Mouse (Mus musculus) cerebellum, postnatal 4 days (tissue): Measurements from ENCODE around the gene Nxnl1.
A peak's percentile ranks its signal among the peaks of the same experiment; 100 is the strongest.

ENCODE experiments used
- DNase-seq, 2 experiments: peaks; one replicate each; pipeline ENCODE4 v3.0.0; 2022; ENCODE audit warnings: low spot score in 2 of 2, mixed read lengths in 1 of 2

Gene Nxnl1

DNA sequence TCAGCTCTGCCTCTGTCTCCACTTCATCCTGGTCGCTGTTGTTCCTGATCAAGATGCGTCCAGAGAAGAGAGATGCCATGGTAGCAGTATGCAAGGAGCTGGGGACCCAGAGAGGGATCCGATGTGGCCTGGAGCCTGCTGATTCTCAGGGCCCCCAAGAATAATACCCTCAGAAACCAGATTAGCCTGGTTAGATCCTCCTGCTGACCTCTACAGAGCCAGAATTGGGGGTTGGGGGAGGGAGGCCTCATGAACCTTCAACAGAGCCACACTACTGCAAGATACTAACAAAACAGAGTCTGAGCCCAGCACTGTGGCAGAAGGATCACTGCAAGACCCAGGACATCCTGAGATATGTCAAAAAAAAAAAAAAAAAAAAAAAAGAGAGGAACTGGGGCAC is at the start of gene Nxnl1:
Gene Nxnl1, minus strand, starts transcription at position 101 of the 400 bp plus-strand sequence.
- DNase-seq = no peak

DNA sequence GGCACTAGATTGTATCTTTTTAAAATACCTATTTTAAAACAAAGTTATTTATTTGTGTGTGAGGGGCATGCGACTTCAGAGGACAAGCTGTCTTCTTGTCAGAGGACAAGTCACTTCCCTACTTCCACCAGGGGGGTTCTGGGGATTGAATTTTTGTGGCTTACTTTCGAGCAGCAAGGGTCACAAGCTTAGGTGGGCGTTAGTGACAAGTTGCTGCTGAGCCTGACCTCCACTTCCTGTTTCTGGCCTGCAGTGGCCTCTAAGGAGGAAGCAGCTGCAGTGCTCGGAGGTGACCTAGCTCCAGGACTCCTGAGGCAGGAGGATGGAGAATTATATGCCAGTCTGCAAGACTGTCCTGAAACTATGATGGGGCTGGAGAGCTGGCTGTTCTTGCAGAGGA is 47.0 kb upstream of the Nxnl1 start:
- DNase-seq = no peak

DNA sequence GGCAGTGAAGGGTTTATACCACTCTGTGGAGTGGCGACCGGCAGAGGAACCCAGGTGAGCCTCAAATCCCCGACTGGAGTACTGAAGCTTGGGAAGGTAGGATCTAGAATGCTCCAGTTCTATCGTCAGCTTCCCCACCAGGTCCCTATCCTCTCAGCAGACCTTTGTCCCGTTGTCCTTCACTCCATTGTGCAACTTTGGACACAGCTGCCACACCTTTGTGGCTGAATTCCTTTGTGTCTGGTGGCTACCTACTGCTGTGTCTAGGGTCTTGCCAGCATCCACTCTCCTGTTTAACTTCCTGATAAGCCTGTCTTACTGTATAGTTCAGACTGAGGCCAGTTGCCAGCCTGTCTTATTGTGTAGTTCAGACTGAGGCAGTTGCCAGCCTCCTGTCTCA is 45.7 kb upstream of the Nxnl1 start:
- DNase-seq = no peak

DNA sequence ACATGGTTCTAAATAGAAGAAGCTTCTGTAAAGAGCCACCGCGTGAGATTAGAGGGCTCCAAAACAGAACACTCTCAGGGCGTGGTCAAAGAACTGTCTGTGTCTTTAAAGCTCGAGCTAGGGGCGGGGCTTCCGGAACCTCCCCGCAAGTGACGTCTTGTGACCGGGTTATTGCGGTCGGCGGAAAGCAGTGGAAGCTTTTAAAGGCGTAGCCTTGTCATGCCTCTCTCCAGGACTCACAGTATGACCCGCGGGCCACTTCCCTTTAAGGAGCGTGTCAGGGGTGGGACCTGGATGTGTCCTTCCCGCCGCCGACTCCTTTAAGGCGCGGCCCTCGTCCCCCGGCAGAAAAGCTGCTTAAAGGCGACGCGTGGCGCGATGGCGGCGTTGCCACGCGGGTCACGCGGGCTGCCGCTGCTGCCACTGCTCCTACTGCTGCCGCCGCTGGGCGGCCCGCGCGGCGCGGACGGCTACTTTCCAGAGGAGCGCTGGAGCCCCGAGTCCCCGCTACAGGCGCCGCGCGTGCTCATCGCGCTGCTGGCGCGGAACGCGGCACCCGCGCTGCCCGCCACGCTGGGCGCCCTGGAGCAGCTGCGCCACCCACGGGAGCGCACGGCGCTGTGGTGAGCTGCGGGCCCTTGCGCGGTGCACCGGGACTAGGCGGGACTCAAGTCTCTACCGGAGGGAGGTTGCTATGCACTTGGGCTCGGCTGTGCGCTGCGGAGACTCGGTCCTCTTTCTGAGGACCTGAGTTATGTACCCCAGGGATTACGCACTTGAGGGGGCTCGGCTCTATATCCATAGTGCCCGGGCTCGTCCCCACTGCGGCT is 44.6 kb upstream of the Nxnl1 start, which contains the start of gene Colgalt1:
Gene Colgalt1, plus strand, starts transcription at position 177 of the 830 bp plus-strand sequence.
- DNase-seq = peak; percentile 76 to 92

DNA sequence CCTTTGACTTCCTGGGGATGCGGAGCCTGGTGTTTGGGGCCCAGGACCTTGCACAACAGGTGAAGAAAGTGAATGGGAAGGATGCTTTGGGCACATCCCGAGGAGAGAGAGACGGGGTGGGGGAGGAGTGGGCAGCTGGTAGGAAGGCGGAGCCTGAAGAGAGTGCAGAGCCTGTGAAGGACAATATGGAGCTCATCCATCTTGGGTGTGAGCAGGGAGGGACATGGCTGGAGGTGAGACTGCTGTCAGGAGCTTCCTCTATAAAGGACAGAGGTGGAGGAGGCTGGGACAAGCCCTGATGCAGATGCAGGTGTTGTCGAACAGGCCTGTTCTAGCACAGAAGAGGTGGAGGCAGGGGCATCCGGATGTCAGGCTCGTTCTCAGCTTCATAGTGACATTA is 37.6 kb upstream of the Nxnl1 start:
- no peak for DNase-seq

DNA sequence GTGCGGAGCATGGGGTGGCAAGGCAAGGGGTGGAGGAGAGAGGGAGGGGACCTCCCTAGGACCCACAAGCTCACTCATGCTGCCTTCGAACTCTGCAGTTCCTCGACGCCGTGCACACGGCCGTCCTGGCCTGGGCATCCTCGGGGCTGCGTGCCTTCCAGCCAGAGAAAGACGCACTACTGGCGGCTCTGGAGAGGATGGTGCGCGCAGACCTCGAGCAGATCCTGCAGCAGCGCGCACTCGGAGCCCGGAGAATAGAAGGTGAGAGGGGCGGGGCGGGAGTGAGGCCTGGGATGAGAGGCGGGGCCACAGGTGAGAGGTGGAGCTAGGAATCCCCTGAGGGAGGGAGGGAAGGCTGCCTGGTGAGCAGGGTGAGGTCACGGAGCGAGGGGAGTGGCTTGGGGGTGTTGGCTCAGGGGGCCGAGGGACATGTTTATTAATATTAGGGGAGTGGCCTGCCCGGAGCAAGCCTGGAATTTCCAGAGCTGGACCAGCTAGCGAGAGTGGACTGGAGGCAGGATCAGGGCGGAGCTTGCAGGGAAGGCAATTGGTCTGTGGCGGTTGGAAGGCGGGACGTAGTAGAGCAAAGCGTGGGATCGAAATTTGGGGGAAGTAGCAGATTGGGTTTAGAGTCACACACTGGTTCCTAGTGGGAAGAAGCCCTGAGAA is 36.4 kb upstream of the Nxnl1 start:
- no peak for DNase-seq

DNA sequence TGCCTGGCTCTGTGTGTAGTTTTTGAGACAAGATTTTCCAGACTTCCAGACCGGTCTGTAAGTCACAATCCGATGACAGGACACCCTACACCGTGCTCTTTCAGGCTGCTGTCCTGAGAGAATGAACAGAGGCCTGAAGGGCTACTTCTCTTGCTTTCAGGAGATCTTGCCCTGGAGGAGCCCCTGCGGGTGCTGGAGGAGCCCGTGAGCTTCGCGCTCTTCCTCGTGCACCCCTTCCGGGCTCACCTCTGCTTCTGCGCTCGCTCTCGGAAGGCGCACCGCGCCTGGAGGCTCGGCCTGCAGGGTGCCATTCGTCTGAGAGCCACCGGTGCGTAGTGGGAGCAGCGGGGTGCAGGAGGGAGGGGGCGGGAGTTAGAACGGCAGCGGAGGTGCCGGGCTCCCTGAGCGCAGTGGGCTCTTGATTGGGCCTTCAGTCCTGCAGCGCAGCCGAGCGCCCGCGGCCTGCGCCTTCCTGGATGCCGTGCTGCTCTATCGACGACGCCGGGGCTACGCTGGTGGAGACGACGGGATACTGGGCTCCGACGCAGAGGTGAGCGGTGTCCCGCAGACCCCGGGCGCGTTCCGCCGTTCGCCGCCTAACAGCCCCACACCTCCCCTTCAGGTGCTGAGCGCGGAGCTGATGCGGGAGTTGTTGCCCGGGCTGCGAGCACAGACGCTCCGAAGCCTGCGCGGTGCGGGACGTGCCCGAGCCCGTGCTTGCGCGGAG is 35.7 kb upstream of the Nxnl1 start:
- peak in 1 of 2 experiments; percentile 17 for DNase-seq

DNA sequence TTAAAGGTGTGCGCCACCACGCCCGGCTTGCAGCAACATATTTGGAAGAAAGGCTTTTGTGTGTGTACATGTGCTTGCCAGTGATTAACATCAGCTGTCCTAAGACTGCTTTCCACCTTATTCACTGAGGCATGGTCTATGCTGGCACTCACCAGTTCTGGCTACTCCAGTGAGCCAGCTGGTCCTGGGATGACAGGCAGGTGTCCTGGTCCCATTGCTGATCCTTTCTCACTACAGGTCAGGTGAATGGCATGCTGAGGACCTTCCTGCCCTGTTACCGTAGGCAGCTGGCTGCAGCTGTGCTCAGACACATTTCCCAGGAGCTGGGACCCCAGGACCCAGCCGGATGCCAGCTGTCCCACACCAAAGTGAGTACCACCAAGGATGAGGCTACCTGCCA is 32.4 kb upstream of the Nxnl1 start:
- no peak for DNase-seq

DNA sequence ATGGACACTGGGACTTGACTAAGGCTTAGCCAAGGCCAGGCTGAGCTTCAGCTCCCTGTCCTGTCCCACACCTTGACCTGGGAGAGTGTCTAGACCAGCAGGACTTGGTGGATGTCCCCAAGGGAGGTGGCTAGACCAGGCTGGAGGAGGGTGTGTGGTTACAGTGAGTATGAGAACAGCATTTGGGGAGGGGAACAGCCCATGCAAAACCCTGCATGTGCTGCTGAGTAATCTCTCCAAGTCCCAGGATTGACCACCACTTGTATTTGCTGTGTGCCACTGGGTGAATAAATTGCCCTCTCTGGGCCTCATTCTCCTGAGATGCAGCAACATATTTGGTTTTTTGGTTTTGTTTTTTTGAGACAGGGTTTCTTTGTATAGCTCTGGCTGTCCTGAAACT is 32.0 kb upstream of the Nxnl1 start:
- no peak for DNase-seq

DNA sequence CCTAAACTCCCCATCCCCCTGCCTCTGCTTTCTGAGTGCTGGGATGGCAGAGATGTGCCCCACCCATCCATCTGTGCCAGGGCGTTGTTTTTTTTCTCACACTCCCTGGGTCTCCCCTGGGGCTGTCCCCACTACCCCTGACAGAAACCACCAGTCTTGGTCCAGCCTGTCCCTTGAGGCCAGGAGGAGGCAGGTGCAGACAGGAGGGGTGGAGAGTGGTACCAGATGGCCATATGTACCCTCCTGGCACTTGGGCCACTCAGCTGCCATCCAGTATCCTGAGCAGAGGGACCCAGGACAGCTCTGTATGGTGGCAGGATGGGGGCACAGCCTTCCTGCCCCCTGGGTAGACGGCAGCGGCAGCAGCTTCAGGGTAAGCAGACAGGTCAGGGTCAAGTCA is 31.1 kb upstream of the Nxnl1 start, which contains the start of gene Fam129c:
Gene Fam129c, plus strand, starts transcription at position 198 of the 400 bp plus-strand sequence.
- no peak for DNase-seq

DNA sequence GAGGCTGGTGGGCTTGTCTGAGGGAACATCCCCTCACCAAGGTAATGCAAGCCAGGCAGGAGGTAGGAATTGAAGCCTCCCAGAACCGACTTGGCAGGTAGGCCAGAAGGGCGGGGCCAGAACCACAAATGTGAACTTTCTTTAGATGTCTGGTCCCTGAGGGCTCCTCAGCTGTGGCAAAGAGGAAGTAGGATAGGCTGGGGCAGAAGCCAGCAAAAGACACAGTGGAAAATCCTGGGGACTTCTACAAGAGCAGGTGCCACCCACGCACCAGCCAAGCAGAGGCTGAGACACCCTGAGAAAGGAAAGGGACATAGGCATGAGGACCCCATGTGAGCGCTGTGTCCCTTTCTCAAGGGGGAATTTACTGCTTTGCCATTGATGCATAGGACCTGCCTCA is 30.4 kb upstream of the Nxnl1 start:
- no peak for DNase-seq

DNA sequence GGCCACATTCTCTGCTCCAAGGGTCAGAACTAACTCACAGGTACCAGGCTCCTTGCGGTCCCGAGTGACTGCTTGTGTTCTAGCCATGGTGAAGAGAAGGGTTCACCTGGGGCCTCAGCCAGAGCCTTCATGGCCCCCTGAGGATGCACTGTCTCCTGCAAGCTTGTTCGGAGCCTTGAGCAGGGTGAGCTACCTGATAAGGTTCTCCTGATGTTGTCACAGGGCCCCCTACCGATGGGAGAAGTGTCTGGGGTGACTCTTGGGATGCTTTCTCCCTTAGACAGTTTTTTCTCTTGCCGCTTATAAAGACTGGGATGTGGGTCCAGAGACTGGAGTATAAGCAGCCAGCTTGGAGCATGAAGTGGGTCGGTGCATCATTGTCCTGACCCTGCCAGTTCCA is 30.0 kb upstream of the Nxnl1 start:
- DNase-seq = no peak

DNA sequence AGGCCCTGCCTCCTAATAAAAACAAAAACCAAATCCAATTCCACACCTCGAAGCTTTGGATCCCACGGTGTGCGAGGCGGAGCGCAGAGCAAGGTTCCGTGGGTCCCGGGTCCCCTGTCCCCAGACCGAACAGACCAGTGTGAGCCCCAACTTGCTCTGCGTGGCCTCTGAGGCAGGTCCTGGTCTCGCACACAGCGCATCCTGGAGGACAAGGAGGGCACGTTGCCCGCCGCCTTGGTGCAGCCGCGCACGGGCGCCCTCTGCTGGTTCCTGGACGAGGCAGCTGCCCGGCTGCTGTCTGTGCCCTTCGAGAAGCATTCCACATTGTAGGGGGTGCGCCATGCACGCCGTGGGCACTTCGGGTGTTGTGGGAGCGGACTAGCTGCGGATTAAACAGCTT is 29.5 kb upstream of the Nxnl1 start:
- DNase-seq = peak; percentile 89 to 95

DNA sequence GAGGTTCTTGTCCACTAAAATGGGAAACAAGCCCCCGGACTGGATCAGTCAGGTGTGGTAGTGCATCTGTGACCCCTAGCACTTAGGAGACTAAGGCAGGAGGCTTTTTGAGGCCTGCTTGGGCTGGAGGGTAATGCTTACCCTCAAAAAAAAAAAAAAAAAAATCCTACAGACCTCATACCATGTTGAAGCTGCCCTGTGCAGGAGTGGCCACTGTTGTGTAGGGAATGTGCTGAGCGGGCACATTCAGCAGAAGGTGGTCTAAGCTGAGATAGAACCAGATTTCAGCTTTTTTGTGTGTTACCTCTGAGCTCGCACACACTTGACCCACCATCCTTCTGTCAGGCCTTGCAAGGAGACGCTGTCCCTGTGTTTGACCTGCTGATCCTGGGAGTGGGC is 27.9 kb upstream of the Nxnl1 start:
- DNase-seq = no peak

DNA sequence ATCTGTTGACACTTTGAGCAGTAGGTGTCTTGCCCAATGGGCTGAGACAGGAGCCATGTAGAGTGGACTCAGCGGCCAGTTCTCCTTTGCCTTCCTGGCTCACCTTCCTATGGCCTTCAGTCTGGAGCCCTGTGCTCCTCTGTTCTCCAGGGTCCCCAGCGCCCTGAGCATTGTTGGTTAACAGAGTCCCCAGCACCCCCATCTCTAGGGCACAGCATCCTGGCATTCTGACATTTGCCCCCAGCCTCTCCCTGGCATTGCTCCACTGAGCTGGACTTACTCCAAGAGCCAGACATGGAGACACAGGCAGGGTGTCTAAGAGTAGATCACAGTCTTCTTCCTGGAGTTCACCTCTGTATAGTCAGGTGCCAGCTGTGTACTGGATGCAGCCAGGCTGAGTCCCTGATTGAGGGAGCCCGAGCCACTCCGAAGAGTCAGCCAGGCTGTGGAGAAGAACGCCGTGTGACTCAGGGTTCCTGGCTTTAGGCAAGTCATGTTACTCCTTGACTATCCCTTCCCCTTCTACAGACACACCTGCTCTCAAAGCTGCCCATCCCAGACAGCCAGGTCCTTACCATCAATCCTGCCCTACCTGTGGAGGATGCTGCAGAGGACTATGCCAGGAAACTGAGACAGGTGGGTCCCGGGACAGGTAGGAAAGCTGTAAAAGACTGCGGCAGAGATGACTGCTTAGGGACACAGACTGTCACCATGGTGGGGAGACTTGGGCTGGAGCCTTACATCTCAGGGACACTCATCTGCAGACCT is 27.3 kb upstream of the Nxnl1 start:
- DNase-seq = no peak

DNA sequence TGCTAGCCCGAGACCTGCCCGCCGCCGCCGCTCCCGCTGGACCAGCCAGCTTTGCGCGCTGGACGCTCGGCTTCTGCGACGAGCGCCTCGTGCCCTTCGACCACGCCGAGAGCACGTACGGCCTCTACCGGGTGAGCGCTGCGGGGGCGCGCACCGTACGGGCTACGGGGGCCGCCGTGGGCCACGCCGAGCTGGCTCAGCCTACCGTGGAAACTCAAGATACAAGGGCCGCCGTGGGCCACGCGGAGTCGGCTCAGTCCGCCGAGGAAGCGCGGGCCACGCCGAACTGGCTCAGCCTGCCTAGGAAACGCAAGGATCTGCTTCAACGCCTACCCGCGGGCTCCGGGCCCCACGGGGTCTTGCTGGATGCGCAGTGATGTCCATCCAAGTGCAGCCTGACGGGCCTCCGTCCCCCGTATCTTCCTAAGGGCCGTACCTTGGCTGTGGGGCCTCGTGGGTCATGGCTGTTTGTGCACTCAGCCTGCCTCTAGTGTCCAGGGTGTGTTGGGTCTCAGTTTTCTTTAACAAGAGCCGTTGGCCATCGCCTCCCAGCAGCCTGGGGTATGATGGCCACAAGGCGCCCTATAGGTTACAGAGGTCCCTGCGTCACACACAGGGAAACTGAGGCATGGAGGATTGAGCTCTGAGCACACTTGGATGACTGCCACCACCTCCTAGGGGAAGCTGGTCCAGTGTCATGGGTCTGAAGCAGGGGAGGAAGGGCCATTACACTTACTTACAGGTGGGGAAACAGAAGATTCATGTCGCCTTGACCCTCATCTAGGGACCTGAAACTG is 26.2 kb upstream of the Nxnl1 start:
- DNase-seq = peak in 1 of 2 experiments; percentile 75

DNA sequence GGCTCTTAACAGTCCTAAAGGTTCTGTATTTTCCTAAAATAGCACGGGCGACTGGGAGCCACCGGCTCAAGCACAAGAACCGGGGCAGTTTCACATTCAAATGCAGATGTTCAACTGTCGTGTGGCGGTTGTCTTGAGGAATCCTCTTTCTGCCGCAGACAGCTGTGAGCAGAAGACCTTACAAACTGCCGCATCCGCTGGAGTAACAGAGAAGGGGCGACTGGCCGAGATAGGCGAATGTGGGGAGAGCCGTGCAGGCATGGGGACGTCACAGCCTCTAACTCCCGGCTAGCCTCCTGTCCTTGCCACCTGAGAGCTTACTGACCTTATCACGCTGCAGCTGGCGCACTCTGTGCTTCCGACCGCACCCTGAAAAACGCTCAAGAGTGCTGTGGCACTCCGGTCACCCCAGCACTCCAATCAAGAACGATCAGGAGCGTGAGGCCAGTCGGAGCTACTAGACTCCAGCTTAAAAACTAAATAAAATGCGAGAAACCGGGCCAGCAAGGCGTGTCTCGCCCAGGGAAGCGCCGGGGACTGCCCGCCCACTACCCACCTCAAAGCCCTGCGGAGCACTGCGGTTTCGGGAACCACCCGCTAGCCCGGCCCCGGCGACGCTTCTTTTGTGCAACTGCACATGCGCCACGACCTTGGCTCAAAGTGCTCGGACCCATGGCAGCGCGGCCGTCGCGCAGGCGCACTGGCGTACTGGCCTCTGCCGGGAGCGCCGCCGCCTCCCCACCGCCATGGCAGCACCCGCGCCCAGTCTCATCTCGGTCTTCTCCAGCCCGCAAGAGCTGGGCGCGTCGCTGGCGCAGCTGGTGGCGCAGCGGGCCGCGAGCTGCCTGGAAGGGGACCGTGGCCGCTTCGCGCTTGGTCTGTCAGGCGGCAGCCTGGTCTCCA is 25.3 kb upstream of the Nxnl1 start, which contains the start of gene Pgls:
Gene Pgls, plus strand, starts transcription at position 706 of the 903 bp plus-strand sequence.
- DNase-seq = peak; percentile 92 to 95

DNA sequence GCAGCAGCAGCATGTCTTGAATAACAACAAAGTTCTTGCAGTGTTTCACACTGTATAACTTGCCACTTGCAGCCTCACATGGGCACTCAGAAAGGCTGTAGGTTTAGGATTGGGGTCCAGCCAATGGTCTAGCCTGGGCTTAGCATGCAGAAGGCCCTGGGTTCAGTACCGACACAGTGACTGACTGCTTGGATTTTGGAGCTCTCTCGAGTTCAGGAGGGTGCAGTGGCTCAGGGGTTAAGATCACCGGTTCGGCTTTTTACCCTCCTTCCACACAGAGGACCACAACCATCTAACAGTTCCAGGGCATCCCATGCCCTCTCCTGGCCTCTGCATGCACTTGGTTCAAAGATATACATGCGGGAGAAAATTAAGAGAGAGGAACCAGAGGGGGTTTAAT is 24.6 kb upstream of the Nxnl1 start:
- DNase-seq = no peak

DNA sequence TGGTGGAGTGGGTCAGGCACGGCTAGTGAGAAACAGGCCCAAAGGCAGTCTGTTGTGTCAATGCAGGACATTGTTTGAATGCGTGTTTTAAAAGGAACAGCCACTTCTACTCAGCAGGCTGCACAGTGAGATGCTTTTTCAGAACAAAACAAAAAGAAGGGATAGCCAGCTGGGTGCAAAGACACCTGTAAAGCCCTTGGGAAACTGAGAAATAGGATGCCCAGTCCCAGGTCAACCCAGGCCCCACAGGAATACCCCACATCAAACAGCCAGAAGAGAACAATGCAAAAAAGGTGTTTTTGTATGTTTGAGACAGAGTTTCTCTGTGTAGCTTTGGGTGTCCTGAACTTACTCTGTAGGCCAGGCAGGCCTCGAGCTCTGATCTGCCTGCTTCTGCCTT is 22.4 kb upstream of the Nxnl1 start:
- no peak for DNase-seq

DNA sequence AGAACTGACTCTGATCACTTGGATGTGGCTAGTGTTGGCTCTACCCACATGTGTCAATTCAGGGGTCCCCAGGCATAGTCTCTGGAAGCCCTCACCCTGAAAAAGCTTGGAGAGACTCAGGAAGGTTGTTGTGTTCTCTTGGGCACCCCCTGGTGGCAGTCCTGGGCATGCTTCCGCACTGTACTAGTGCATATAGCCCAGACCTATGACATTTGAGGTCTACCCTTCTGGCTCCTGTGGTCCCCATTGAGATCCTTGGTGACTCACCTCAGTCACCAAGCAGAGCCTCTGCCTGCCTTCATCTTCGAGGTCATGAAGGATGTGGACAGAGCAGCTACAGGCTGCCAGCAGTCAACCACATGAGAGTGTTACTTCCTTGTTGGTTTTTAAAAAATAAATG is 20.5 kb upstream of the Nxnl1 start:
- peak in 1 of 2 experiments; percentile 59 for DNase-seq
